Mouse (Mus musculus): Measurements from ENCODE around the gene Slc26a1.

Slc26a1 gene

DNA sequence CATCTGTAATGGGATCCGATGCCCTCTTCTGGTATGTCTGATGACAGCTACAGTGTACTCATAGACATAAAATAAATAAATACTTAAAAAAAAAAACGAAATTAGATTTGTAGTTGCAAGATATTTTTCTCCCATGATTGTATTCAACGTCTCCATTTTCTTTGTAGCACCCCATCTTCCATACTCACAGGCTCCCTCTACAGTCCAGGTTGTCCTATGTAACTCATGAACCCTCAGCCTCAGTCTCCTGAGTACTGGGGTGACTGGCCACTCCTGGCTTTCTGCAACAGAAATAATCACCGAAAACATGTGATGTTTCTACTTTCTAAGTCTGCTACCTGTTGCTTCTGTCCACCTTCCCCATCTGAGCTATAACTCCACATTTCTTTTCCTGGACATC lies 15.8 kb upstream of the Slc26a1 start:
- DNase-seq (ENCODE audit: low read depth): no peak

DNA sequence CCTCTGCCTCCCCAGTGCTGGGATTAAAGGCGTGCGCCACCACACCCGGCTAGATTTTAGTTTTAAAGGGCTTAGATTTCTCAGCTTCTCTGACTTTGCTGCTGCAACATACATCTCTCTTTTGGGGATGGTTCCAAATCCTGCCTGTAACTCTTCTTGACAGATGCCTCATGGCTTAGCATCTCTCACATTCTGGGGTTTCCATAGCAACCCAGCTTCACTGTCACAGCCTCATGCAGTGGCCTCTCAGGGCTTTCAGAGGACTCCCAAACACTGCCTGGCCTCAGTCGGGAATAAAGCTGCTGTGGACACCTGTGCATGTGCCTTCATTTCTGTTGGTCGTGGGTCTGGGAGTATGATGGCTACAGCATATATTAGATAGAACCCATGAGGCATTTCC lies 13.7 kb upstream of the Slc26a1 start:
- DNase-seq (ENCODE audit: low read depth): no peak

GRCm38 (mm10) chr5:108680871-108681270 lies 5.5 kb upstream of the Slc26a1 start:
- no peak for DNase-seq (ENCODE audit: low read depth)

GRCm38 (mm10) chr5:108679909-108680308 lies 4.5 kb upstream of the Slc26a1 start:
- DNase-seq (ENCODE audit: low read depth): no peak

DNA sequence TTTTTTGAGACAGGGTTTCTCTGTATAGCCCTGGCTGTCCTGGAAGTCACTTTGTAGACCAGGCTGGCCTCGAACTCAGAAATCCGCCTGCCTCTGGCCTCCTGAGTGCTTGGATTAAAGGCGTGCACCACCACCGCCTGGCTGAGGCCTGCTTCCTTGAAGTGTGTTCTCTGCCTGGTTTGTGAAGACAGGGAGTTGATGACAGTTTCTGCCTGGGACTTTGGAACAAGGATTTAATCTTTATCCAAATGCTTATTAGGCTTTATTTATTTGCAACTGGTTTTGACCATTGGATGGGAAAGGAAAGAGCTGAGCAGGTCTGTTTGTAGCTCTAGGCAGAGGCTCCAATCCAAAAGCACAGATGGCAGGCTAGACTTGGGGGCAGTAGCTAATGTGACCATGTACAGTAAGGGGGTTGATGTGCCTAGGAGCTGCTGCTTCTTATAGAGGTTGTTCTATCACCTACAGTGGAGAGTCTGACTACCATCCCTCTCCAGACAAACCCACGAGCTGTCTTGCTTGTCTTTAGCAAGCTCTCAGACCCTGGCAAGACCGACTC lies 3.0 kb upstream of the Slc26a1 start:
- DNase-seq (ENCODE audit: low read depth): no peak

DNA sequence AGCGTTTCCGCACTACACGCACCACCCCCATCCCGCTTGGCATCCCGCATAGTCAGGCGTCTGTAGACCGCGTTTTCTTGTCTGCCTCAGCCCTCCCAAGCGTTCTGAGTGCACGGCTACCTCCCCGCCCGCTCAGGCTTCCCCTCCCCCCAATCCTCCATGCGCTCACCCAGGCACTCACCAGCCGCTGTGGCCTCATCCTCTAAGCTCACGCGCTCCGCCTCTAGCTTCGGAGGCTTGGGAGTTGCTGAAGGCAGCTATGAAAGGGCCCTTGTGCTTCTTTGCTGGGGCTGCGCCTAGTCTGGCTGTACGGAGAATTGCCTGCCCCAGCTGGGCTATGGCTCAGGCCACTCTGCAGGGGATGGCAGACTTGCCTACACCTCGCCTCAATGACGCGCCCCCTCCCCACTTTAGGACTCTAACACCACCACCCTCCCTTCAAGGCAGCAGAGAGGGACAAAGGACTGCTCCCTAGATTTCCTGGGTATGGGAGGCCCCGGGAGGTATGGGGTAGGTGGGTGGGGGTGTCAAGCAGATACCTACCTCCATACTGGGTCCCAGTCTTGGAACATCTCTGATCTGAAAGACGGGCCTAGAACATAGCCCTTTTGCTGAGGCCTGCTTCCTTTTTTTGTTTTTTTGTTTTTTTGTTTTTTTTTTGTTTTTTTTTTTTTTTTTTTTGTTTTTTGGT lies 2.4 kb upstream of the Slc26a1 start:
- DNase-seq (ENCODE audit: low read depth): peak; percentile 82

- no peak for DNase-seq (ENCODE audit: low read depth)
These were observed 1.6 kb upstream of the Slc26a1 start for GRCm38 (mm10) chr5:108676772-108677498.

- no peak for DNase-seq (ENCODE audit: low read depth)
These were observed 745 bp downstream of the Slc26a1 start for GRCm38 (mm10) chr5:108674624-108675023.

GRCm38 (mm10) chr5:108671757-108672156 lies 3.6 kb downstream of the Slc26a1 start:
- no peak for DNase-seq (ENCODE audit: low read depth)

- DNase-seq (ENCODE audit: low read depth): no peak
These were observed 4.6 kb downstream of the Slc26a1 start for GRCm38 (mm10) chr5:108670785-108671184.

DNA sequence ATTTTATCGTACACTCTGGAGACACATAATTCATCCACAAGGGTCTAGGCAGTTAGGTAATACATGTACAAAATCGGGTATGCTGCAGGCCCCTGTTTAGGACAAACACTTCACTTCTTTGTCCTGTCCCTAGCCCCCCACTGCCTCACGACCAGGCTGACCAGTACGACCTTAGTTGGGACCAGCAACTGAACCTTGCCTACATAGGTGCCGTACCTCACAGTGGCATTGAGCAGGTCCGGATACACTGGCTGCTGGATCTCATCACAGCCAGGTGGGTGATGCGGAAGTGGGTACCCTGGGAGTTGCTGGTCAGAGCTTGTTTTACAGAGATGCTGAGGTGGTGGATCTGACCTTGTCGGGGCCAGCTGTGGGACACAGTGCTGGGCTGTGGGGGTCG lies 5.4 kb downstream of the Slc26a1 start:
- no peak for DNase-seq (ENCODE audit: low read depth)

DNA sequence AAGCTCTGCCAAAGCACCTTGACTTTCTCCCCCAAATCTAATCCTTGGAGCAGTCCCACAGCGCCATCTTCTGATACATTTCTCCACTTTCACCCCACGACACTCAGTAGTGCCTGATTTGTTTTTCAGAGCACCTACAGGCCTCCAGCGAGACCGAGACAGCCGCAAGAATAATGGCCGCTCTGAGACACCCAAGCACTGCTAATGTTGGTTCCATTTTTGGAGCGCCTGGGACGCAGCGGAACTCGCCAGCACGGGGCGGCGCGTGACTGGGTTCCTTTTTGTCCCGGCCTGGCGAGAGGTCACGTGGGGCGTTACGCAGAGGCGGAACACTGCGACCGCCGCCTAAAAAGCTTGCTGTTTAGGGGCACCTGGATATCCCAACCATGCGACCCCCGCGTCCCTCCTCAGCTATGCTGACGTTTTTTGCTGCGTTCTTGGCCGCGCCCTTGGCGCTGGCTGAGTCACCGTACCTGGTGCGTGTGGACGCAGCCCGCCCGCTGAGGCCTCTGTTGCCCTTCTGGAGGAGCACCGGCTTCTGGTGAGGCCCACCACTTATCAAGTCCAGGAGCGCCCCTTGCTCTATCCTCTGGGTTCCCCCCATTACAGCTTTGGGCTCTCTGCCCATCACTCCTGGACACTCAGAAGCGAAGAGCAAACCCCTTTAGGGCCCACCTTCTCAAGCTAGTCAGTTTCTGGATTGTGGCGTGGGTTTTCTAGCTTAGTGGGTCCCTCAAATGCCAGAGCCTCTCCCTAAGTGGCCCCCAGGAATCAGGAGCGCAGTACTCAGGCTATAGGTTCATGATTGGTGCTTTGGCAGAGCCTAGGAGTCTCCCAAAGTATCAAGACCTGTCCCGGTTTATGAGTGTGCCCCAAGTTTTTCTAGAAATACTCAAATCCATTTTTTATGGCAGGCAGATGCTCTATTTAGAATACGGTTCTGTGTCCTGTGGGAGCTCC lies 6.1 kb downstream of the Slc26a1 start, which contains the start of gene Dgkq:
Gene Dgkq, minus strand, starts transcription at position 696 of the 960 bp plus-strand sequence.
- peak; percentile 63 for DNase-seq (ENCODE audit: low read depth)

DNA sequence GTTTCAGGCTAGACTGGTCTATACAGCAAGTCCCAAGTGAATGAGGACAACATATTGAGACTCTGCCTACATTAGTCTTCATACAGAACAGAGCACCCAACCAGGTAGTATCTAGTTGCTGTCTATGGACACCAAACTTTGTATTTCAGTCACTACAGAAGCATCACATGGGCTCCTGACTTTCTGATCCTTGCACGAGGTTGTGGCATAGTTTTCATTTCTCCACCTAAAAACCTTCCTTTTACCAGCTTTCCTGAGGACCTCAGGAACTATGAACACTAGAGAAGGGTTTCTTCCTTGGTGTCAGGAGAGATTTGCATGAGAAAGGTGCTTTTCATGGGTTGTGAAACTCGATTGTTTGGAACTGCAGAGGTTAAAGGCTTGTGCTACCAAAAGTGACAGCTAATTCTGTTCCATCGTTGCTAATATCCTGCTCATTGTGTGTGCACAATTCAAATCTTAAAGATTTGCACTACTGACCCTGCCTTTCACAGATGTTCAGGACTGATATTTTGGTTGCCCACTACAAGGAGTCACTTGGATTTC lies 6.9 kb downstream of the Slc26a1 start:
- DNase-seq (ENCODE audit: low read depth): no peak

DNA sequence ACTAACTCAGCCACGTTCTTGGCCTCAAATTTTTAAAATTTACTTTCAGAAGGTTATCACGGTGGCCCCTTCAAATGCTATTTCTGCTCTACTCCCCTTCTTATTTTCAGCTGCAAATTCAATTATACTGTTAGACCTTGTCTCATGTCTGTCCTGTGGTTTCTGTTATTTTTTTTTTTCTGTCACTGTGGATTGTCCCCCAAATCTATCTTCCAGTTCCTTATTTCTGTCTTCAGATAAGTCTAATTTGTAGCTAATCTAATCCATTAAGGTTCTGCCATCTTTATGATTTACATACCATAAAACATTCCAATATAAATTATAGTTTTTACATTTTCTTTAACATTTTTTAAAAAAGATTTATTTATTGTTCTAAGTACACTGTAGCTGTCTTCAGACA lies 8.0 kb downstream of the Slc26a1 start:
- DNase-seq (ENCODE audit: low read depth): no peak

DNA sequence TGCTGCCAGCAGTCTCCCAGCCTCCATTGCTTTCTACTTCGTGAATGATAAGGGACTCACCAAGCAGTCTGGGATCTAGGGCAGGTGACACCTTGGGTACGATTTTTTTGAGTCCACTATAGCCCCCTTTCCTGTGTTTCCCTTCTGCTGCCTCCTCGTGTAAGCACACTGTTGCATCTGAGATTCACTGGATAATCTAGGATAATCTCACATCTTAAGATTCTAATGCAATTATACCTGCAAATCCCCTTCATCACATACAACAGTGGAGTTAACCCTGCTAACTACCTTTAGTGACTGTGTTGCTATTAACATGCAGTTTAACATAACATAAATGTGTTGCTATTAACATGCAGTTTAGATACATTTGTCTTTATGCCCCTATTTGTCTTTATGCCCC lies 10.3 kb downstream of the Slc26a1 start:
- DNase-seq (ENCODE audit: low read depth): no peak

GRCm38 (mm10) chr5:108662772-108663171 lies 12.6 kb downstream of the Slc26a1 start:
- no peak for DNase-seq (ENCODE audit: low read depth)

- DNase-seq (ENCODE audit: low read depth): no peak
These were observed 14.6 kb downstream of the Slc26a1 start for GRCm38 (mm10) chr5:108660632-108661268.

GRCm38 (mm10) chr5:108659698-108660631 lies 15.4 kb downstream of the Slc26a1 start, which contains the start of gene Idua:
TSS of gene Idua (plus strand) at chr5:108660331.
- no peak for DNase-seq (ENCODE audit: low read depth)

- DNase-seq (ENCODE audit: low read depth): no peak
These were observed 16.8 kb downstream of the Slc26a1 start for GRCm38 (mm10) chr5:108658611-108659010.

DNA sequence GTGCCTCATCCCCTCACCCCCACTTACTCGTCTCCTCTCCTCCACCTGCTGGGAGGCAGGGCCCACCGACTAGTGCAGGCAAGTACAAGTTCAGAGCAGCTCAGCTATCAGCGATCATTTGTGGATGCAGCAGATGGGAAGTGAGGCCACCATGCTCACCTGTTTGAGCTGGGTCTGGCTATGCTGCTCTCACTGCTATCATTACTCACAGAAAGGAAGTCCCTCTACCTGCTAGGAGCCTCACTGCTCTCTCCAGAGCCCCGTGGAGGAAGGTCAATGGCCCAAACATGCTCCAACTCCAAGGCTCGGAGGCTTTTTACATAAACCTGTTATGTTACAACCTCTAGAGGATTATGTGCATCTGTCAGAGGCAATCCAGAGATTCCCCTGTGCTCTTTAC lies 18.0 kb downstream of the Slc26a1 start:
- DNase-seq (ENCODE audit: low read depth): no peak

Measured in fibroblast of lung, adult 2 months (primary cell).